Mouse (Mus musculus) liver, adult 2 months (tissue): ENCODE measurements at regions not wholly inside any gene's neighbourhood (a gene's known extent, or its start where the extent isn't known, plus 50 kb on each side); places are given as distances from the start of the nearest gene placed in this dataset.
A peak's percentile ranks its signal among the peaks of the same experiment; 100 is the strongest.

ENCODE experiments used
- DNase-seq: peaks from one replicate; pipeline ENCODE4 v3.0.0-alpha.2; 2011; ENCODE audit warnings: low read depth, low spot score; ENCODE audit errors: extremely low read depth
- H3K27ac ChIP-seq: fragments of 200-500 bp; replicated peaks from 2 replicates; pipeline ENCODE4 v1.5.1; 2012; ENCODE audit warnings: low read depth, mild to moderate bottlenecking, control low read depth, inconsistent platforms, low read length; ENCODE audit not compliant: insufficient read depth
- H3K27me3 ChIP-seq: fragments of 200-500 bp; 2 replicates; pipeline ENCODE4 v1.6.1; 2012; ENCODE audit warnings: mild to moderate bottlenecking, moderate library complexity, low read length, inconsistent platforms; ENCODE audit not compliant: control insufficient read depth, insufficient read depth
- H3K36me3 ChIP-seq: fragments of 200-500 bp; 2 replicates; pipeline ENCODE4 v1.6.1; 2012; ENCODE audit warnings: low read length, inconsistent platforms; ENCODE audit not compliant: control insufficient read depth, insufficient read depth
- H3K4me1 ChIP-seq: fragments of 200-500 bp; 2 replicates; pipeline ENCODE4 v1.6.1; 2011; ENCODE audit warnings: low read length; ENCODE audit not compliant: control insufficient read depth, insufficient read depth
- H3K4me3 ChIP-seq: fragments of 200-500 bp; 2 replicates; pipeline ENCODE4 v1.5.1; 2011; ENCODE audit warnings: low read depth, mild to moderate bottlenecking, control low read depth, low read length, moderate library complexity; ENCODE audit not compliant: insufficient read depth
- H3K79me2 ChIP-seq: fragments of 200-500 bp; 2 replicates; pipeline ENCODE4 v1.6.1; 2012; ENCODE audit warnings: inconsistent platforms, mild to moderate bottlenecking, low read length, moderate library complexity; ENCODE audit not compliant: control insufficient read depth, insufficient read depth
- H3K9ac ChIP-seq: fragments of 200-500 bp; 2 replicates; pipeline ENCODE4 v1.6.1; 2012; ENCODE audit warnings: low read depth, mild to moderate bottlenecking, control low read depth, inconsistent platforms, low read length
- CTCF ChIP-seq: fragments of 200-500 bp; IDR thresholded peaks from 2 replicates; pipeline ENCODE4 v1.5.1; 2011; ENCODE audit warnings: low read depth, low read length, control low read depth
- POLR2A ChIP-seq: fragments of 200-500 bp; IDR thresholded peaks from 2 replicates; pipeline ENCODE4 v1.6.1; 2011; ENCODE audit warnings: low read length, control low read depth; ENCODE audit not compliant: insufficient read depth; ENCODE audit errors: extremely low read depth
- WGBS: fragments of 180-500 bp; shearing (Covaris S2); methylation state at CpG from one replicate; pipeline ENCODE4 v1.1.7; 2018; 5-methylcytosine and 5-hydroxymethylcytosine counted together

DNA sequence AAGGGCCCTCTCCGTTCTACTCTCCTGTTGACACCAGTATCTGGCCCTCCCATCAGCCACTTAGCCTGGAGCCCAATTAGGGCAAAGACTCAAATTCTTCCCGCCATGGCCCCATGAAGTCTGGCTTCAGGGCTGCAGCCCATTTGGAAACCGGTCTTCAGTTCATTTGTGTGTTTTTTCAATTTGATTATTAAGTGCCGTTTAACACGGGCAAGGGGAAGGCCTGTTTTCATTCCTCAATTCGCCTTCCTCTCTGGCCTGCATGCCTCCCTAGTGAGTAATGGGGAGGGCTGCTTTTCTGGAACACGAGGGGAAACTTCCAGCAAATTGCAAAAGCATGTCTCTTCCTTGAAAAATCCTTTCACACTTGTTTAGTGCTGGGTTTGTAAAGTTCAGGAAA is 89.1 kb upstream of the Rbpj start:
- no peak for DNase-seq
- no peak overlapping the region for H3K27ac ChIP-seq
- WGBS = 78% methylated on average over 7 of the region's 7 CpGs
- no peak overlapping the region for H3K9ac ChIP-seq
- H3K79me2 ChIP-seq = no peaks in the 10 kb centered on the region
- no peak overlapping the region for H3K4me3 ChIP-seq
- TF ChIP-seq POLR2A (no peak), CTCF (no peak)
- no peaks in the 10 kb centered on the region for H3K27me3 ChIP-seq
- no peaks in the 10 kb centered on the region for H3K4me1 ChIP-seq
- H3K36me3 ChIP-seq = no peaks in the 10 kb centered on the region

DNA sequence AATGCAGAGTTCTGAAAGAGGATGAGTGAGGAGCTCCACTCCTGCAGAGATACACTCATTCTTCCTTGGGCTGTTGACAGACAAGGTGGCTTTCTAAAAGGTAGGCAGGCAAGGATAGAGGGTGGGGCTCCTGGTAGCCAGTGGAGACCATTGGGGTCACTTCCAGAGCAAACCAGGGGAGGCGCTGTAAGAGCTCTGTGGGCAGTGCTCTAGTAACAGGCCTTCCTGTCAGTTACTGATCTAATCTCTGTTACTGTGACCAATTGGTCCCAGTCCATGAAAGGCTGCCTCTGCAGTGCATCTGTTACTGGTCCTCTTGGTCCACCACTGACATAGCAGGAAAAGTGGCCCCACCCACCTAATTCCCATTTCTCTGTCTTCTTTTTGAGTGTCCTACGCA is 88.3 kb upstream of the Rbpj start:
- Histone ChIP-seq H3K4me1 (no peaks in the 10 kb centered on the region), H3K36me3 (no peaks in the 10 kb centered on the region), H3K27ac (no peak overlapping the region), H3K27me3 (no peaks in the 10 kb centered on the region), H3K79me2 (no peaks in the 10 kb centered on the region), H3K9ac (no peak overlapping the region), H3K4me3 (no peak overlapping the region)
- TF ChIP-seq CTCF (no peak), POLR2A (no peak)
- WGBS = 96% methylated on average over 2 of the region's 2 CpGs
- DNase-seq = no peak

DNA sequence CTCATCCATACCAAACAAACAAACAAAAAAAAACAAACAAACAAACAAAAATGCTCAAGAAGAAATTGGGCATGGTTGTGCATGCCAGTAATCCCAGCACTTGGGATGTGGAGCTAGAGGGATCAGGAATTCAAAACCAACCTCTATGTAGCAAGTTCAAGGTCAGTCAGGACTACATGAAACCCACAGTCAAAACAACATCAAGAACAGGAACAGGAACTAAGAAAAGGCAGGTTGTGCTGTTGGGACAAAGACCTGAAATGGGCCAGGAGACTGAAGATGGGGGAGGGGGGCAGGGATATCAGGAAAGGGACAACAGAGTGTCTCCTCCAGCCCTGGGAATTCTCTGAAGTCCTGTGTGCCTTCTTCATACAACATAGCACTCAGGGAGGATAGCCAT is 87.8 kb upstream of the Rbpj start:
- H3K27me3 ChIP-seq = no peaks in the 10 kb centered on the region
- H3K4me1 ChIP-seq = no peaks in the 10 kb centered on the region
- H3K4me3 ChIP-seq = no peak overlapping the region
- H3K36me3 ChIP-seq = no peaks in the 10 kb centered on the region
- no peak overlapping the region for H3K27ac ChIP-seq
- H3K9ac ChIP-seq = no peak overlapping the region
- no peak for DNase-seq
- TF ChIP-seq POLR2A = no peak
- no peak for TF ChIP-seq CTCF
- H3K79me2 ChIP-seq = no peaks in the 10 kb centered on the region

DNA sequence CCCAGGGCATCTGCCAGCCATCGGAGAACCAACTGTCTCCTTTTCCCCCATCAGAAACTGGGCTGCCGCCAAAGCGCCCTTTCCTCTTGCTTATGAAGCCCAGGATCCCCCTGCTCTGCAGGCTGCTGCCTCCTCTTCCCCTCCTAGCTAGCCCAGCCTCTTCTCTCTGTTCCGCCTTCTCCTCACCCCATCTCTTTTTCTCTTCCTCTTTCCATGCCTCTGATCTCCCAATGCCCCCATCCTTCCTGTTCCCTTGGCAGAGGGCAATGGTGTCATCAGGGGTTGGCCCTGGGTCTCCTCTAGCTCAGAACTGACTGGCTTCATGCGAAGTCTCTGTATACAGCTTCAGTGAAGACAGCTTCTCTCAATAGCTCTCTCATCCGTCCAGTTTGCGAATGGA is 87.4 kb upstream of the Rbpj start:
- no peaks in the 10 kb centered on the region for H3K79me2 ChIP-seq
- H3K9ac ChIP-seq = no peak overlapping the region
- no peaks in the 10 kb centered on the region for H3K27me3 ChIP-seq
- TF ChIP-seq POLR2A = no peak
- TF ChIP-seq CTCF = no peak
- no peak overlapping the region for H3K27ac ChIP-seq
- DNase-seq = peak; percentile 15
- no peaks in the 10 kb centered on the region for H3K4me1 ChIP-seq
- WGBS = 85% methylated on average over 7 of the region's 7 CpGs
- H3K36me3 ChIP-seq = no peaks in the 10 kb centered on the region
- no peak overlapping the region for H3K4me3 ChIP-seq

DNA sequence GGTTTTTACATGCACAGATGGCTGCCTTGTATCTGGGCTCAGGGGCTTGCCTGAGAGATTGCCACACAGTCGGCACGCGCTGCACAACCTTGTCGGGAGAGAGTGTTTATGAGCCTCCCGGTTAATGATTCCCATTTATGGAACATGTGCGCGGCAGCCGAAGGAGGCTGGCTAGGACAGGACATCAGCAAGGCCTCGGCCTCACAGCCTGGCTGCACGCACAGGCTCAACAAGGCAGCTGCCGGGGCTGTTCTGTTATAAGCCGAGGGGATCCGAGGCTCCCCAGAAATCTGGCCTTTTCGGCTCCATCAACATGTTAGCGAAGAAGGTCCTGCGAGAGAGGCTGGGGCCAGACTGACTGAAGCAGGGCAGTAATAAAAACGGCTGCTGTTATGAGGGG is 86.3 kb upstream of the Rbpj start:
- Histone ChIP-seq H3K27ac (no peak overlapping the region), H3K4me3 (no peak overlapping the region), H3K9ac (no peak overlapping the region), H3K36me3 (no peaks in the 10 kb centered on the region), H3K4me1 (no peaks in the 10 kb centered on the region), H3K79me2 (no peaks in the 10 kb centered on the region), H3K27me3 (no peaks in the 10 kb centered on the region)
- TF ChIP-seq CTCF = no peak
- TF ChIP-seq POLR2A = no peak
- 36% methylated on average over 17 of the region's 17 CpGs for WGBS
- DNase-seq = no peak

DNA sequence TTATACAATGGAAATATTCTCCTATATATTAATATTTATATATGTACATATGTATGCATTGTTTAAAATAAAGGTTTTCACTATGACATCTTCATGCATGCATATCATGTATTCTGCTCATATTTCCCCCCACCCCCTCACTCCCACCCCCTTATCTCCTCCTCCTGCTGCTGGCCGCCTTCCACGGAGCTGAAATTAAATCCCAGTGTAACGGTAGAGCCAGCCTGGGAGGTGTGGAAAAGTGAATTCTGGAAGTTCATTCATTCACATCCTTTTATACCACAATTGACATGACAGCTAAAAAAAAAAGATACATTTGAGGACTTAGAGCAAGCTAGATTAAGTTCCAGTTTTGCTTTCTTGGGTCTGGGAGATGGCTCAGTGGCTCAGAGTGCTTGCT is 85.7 kb upstream of the Rbpj start:
- WGBS = 70% methylated on average over 3 of the region's 3 CpGs
- no peak for TF ChIP-seq POLR2A
- no peak for TF ChIP-seq CTCF

More for the DNA sequence above, 85.7 kb upstream of the Rbpj start:
- Histone ChIP-seq H3K27me3 (no peaks in the 10 kb centered on the region), H3K4me3 (no peak overlapping the region), H3K27ac (no peak overlapping the region), H3K36me3 (no peaks in the 10 kb centered on the region), H3K4me1 (no peaks in the 10 kb centered on the region), H3K9ac (no peak overlapping the region), H3K79me2 (no peaks in the 10 kb centered on the region)
- DNase-seq = no peak
